Mouse (Mus musculus): Measurements from ENCODE around the gene Grifin. TPM values are rescaled to one million over a fixed set of nuclear protein-coding genes. Genes with fewer than 3 reads are reported as not detected.

Grifin gene
- polyA plus RNA-seq, 1 experiment, result 5.4 TPM

GRCm38 (mm10) chr5:140567321-140567720 lies 2.5 kb upstream of the Grifin start:
- peaks cover 62% of the 10 kb centered on the region for H3K4me1 ChIP-seq (ENCODE audit: control insufficient read depth)
- no peak for TF ChIP-seq GATA1 (IDR thresholded peaks at IDR 0.05; ENCODE audit: low read length)

GRCm38 (mm10) chr5:140566271-140566670 lies 1.4 kb upstream of the Grifin start:
- H3K9me3 ChIP-seq (ENCODE audit: control insufficient read depth, low read length), result no peaks in the 10 kb centered on the region
- H3K27me3 ChIP-seq (ENCODE audit: control insufficient read depth), result peaks cover 2% of the 10 kb centered on the region
- TF ChIP-seq GATA1 (IDR thresholded peaks at IDR 0.05; ENCODE audit: low read length) (no peak), TAL1 (IDR thresholded peaks at IDR 0.05; ENCODE audit: low read length) (no peak)
- no peak overlapping the region for H3K4me3 ChIP-seq (replicated peaks)
- peaks cover 63% of the 10 kb centered on the region for H3K4me1 ChIP-seq (ENCODE audit: control insufficient read depth)
- no peaks in the 10 kb centered on the region for H3K36me3 ChIP-seq (ENCODE audit: control insufficient read depth)

More at GRCm38 (mm10) chr5:140567321-140567720, 2.5 kb upstream of the Grifin start:
- Histone ChIP-seq H3K9me3 (ENCODE audit: control insufficient read depth, low read length) (no peaks in the 10 kb centered on the region), H3K4me3 (replicated peaks) (peak overlapping the region; percentile 46), H3K27me3 (ENCODE audit: control insufficient read depth) (peaks cover 2% of the 10 kb centered on the region; the same call in 1 of the 2 replicates), H3K36me3 (ENCODE audit: control insufficient read depth) (no peaks in the 10 kb centered on the region)

- Histone ChIP-seq H3K27me3 (ENCODE audit: control insufficient read depth) (peaks cover 2% of the 10 kb centered on the region), H3K4me1 (ENCODE audit: control insufficient read depth) (peaks cover 63% of the 10 kb centered on the region), H3K9me3 (ENCODE audit: control insufficient read depth, low read length) (no peaks in the 10 kb centered on the region), H3K36me3 (ENCODE audit: control insufficient read depth) (no peaks in the 10 kb centered on the region), H3K4me3 (replicated peaks) (no peak overlapping the region)
- TF ChIP-seq GATA1 (IDR thresholded peaks at IDR 0.05; ENCODE audit: low read length), result no peak
- TF ChIP-seq TAL1 (IDR thresholded peaks at IDR 0.05; ENCODE audit: low read length), result no peak
These were observed 985 bp upstream of the Grifin start for GRCm38 (mm10) chr5:140565856-140566255.

GRCm38 (mm10) chr5:140565451-140565850 lies 580 bp upstream of the Grifin start:
- no peaks in the 10 kb centered on the region for H3K9me3 ChIP-seq (ENCODE audit: control insufficient read depth, low read length)
- no peak for TF ChIP-seq GATA1 (IDR thresholded peaks at IDR 0.05; ENCODE audit: low read length)
- peaks cover 2% of the 10 kb centered on the region for H3K27me3 ChIP-seq (ENCODE audit: control insufficient read depth)
- H3K4me1 ChIP-seq (ENCODE audit: control insufficient read depth), result peaks cover 63% of the 10 kb centered on the region
- no peaks in the 10 kb centered on the region for H3K36me3 ChIP-seq (ENCODE audit: control insufficient read depth)
- H3K4me3 ChIP-seq (replicated peaks), result no peak overlapping the region

- peaks cover 2% of the 10 kb centered on the region for H3K27me3 ChIP-seq (ENCODE audit: control insufficient read depth)
- no peak for TF ChIP-seq TAL1 (IDR thresholded peaks at IDR 0.05; ENCODE audit: low read length)
- TF ChIP-seq GATA1 (IDR thresholded peaks at IDR 0.05; ENCODE audit: low read length), result no peak
- H3K4me1 ChIP-seq (ENCODE audit: control insufficient read depth), result peaks cover 52% of the 10 kb centered on the region
- H3K9me3 ChIP-seq (ENCODE audit: control insufficient read depth, low read length), result no peaks in the 10 kb centered on the region
- no peaks in the 10 kb centered on the region for H3K36me3 ChIP-seq (ENCODE audit: control insufficient read depth)
- H3K4me3 ChIP-seq (replicated peaks), result no peak overlapping the region
These were observed 2.3 kb downstream of the Grifin start for GRCm38 (mm10) chr5:140562601-140563000.

- no peaks in the 10 kb centered on the region for H3K4me1 ChIP-seq (ENCODE audit: control insufficient read depth)
- no peaks in the 10 kb centered on the region for H3K9me3 ChIP-seq (ENCODE audit: control insufficient read depth, low read length)
- H3K36me3 ChIP-seq (ENCODE audit: control insufficient read depth), result no peaks in the 10 kb centered on the region
- H3K27me3 ChIP-seq (ENCODE audit: control insufficient read depth), result no peaks in the 10 kb centered on the region; the same call in 1 of the 2 replicates
- TF ChIP-seq TAL1 (IDR thresholded peaks at IDR 0.05; ENCODE audit: low read length) (no peak), GATA1 (IDR thresholded peaks at IDR 0.05; ENCODE audit: low read length) (no peak)
- no peak overlapping the region for H3K4me3 ChIP-seq (replicated peaks)
These were observed 8.0 kb downstream of the Grifin start for GRCm38 (mm10) chr5:140556859-140557258.

- Histone ChIP-seq H3K9me3 (ENCODE audit: control insufficient read depth, low read length) (no peaks in the 10 kb centered on the region), H3K27me3 (ENCODE audit: control insufficient read depth) (peaks cover 3% of the 10 kb centered on the region), H3K4me1 (ENCODE audit: control insufficient read depth) (no peaks in the 10 kb centered on the region), H3K4me3 (replicated peaks) (no peak overlapping the region), H3K36me3 (ENCODE audit: control insufficient read depth) (no peaks in the 10 kb centered on the region)
- TF ChIP-seq GATA1 (IDR thresholded peaks at IDR 0.05; ENCODE audit: low read length) (no peak), TAL1 (IDR thresholded peaks at IDR 0.05; ENCODE audit: low read length) (no peak)
These were observed 11.2 kb downstream of the Grifin start for GRCm38 (mm10) chr5:140553719-140554118.

- Histone ChIP-seq H3K9me3 (ENCODE audit: control insufficient read depth, low read length) (no peaks in the 10 kb centered on the region), H3K4me3 (replicated peaks) (no peak overlapping the region), H3K36me3 (ENCODE audit: control insufficient read depth) (no peaks in the 10 kb centered on the region), H3K4me1 (ENCODE audit: control insufficient read depth) (no peaks in the 10 kb centered on the region), H3K27me3 (ENCODE audit: control insufficient read depth) (peaks cover 3% of the 10 kb centered on the region)
- TF ChIP-seq TAL1 (IDR thresholded peaks at IDR 0.05; ENCODE audit: low read length) (no peak), GATA1 (IDR thresholded peaks at IDR 0.05; ENCODE audit: low read length) (no peak)
These were observed 15.4 kb downstream of the Grifin start for GRCm38 (mm10) chr5:140549306-140550047.

- Histone ChIP-seq H3K4me3 (replicated peaks) (no peak overlapping the region), H3K36me3 (ENCODE audit: control insufficient read depth) (no peaks in the 10 kb centered on the region), H3K4me1 (ENCODE audit: control insufficient read depth) (no peaks in the 10 kb centered on the region), H3K9me3 (ENCODE audit: control insufficient read depth, low read length) (no peaks in the 10 kb centered on the region), H3K27me3 (ENCODE audit: control insufficient read depth) (peaks cover 5% of the 10 kb centered on the region)
- TF ChIP-seq GATA1 (IDR thresholded peaks at IDR 0.05; ENCODE audit: low read length) (no peak), TAL1 (IDR thresholded peaks at IDR 0.05; ENCODE audit: low read length) (no peak)
These were observed 18.5 kb downstream of the Grifin start for GRCm38 (mm10) chr5:140546332-140546731.
